11 mouse cellular contexts compared by ENCODE assay signal in genomic region chr11:115900561-115901337, GRCm38 (mm10). TPM values are rescaled to one million over a fixed set of nuclear protein-coding genes. Genes with fewer than 3 reads are reported as not detected.
DNase-seq lines count a peak whose midpoint lies in the region; ATAC-seq lines count a peak whose summit lies in the region.
"Had no signal": no experiment of that assay in that cellular context is flagged by ENCODE, and none has a peak within 500 bp of the region (broad histone marks: within the 10 kb centered on the region; RNA-seq: fewer than 3 reads in every experiment).

No protein-coding gene starts in this region.

- no peak for ATAC-seq in neural tube, embryonic 12.5 days (ENCODE audit: low FRiP score, low read depth)
- ATAC-seq in kidney, embryonic 15.5 days (replicated peaks; ENCODE audit: low FRiP score): no peak
- no peak for ATAC-seq in neural tube, embryonic 14.5 days (ENCODE audit: low read depth)

- H3K4me2 ChIP-seq in neural tube, embryonic 12.5 days (replicated peaks): 0 out of 2 replicates have a peak overlapping the region, but pooled peaks have one; percentile 27
- H3K4me2 ChIP-seq in kidney, embryonic 15.5 days: peak overlapping the region; percentile 48
- no peak overlapping the region for H3K4me2 ChIP-seq in neural tube, embryonic 14.5 days (ENCODE audit: low read depth, low read length)

- no peaks in the 10 kb centered on the region for H3K27me3 ChIP-seq in neural tube, embryonic 12.5 days (replicated peaks)
- H3K27me3 ChIP-seq in kidney, embryonic 15.5 days: no peaks in the 10 kb centered on the region
- H3K27me3 ChIP-seq in neural tube, embryonic 14.5 days (ENCODE audit: control insufficient read depth, insufficient read depth, low read length): no peaks in the 10 kb centered on the region

- WGBS in neural tube, embryonic 12.5 days: 79% methylated on average over 8 of the region's 8 CpGs
- 49% methylated on average over 8 of the region's 8 CpGs for WGBS in kidney, embryonic 15.5 days
- 76% methylated on average over 8 of the region's 8 CpGs for WGBS in neural tube, embryonic 14.5 days

- H3K4me1 ChIP-seq in neural tube, embryonic 12.5 days: peaks cover 18% of the 10 kb centered on the region
- peaks cover 73% of the 10 kb centered on the region for H3K4me1 ChIP-seq in kidney, embryonic 15.5 days
- H3K4me1 ChIP-seq in neural tube, embryonic 14.5 days (ENCODE audit: control insufficient read depth, insufficient read depth, low read length): 0 out of 2 replicates have a peak, but pooled peaks cover 2% of the 10 kb centered on the region

- H3K27ac ChIP-seq in neural tube, embryonic 12.5 days: no peak overlapping the region
- peak overlapping the region; percentile 90 for H3K27ac ChIP-seq in kidney, embryonic 15.5 days
- H3K27ac ChIP-seq in neural tube, embryonic 14.5 days (ENCODE audit: low read depth, low read length): no peak overlapping the region
- H3K27ac ChIP-seq: layer of hippocampus, adult 2 months had no signal

- no peak overlapping the region for H3K4me3 ChIP-seq in neural tube, embryonic 12.5 days
- H3K4me3 ChIP-seq in kidney, embryonic 15.5 days (replicated peaks): peak overlapping the region; percentile 9; the same call in 1 of the 2 replicates
- H3K4me3 ChIP-seq in neural tube, embryonic 14.5 days (ENCODE audit: low read depth, low read length): no peak overlapping the region
- H3K4me3 ChIP-seq: layer of hippocampus, adult 2 months had no signal

- H3K9ac ChIP-seq in neural tube, embryonic 12.5 days: no peak overlapping the region
- H3K9ac ChIP-seq in kidney, embryonic 15.5 days: no peak overlapping the region
- 0 out of 2 replicates have a peak overlapping the region, but pooled peaks have one; percentile 16 for H3K9ac ChIP-seq in neural tube, embryonic 14.5 days (replicated peaks; ENCODE audit: low read depth, low read length)

- peak; percentile 42 to 44 for DNase-seq in heart, adult 18-20 months
- no peak for DNase-seq in heart, postnatal 25 days (ENCODE audit: low spot score)
- DNase-seq in neural tube, embryonic 10.5 days (ENCODE audit: extremely low spot score, low spot score): no peak
- no peak for DNase-seq in ovary, adult 18-20 months (ENCODE audit: low spot score)
- no peak for DNase-seq in urinary bladder, postnatal 4 days (ENCODE audit: low spot score in 2 of 2)
- DNase-seq: cerebellum, adult 8-10 months had no signal

- intact Hi-C loops in heart, postnatal 25 days (cut with DNase I): no loop called here

- peaks cover 10% of the 10 kb centered on the region; the same call in 1 of the 2 replicates for H3K36me3 ChIP-seq in neural tube, embryonic 12.5 days
- peaks cover 10% of the 10 kb centered on the region for H3K36me3 ChIP-seq in kidney, embryonic 15.5 days
- no peaks in the 10 kb centered on the region for H3K36me3 ChIP-seq in neural tube, embryonic 14.5 days (ENCODE audit: control insufficient read depth, insufficient read depth, low read length)

- no peaks in the 10 kb centered on the region for H3K9me3 ChIP-seq in neural tube, embryonic 12.5 days
- H3K9me3 ChIP-seq in kidney, embryonic 15.5 days (replicated peaks): no peaks in the 10 kb centered on the region
- H3K9me3 ChIP-seq in neural tube, embryonic 14.5 days (ENCODE audit: control insufficient read depth, low read length): no peaks in the 10 kb centered on the region

RNA-seq across cellular contexts. Expression of gene Smim5, which starts 1.0 kb away (rescaled TPM):
- total RNA-seq in heart, adult 18-20 months (2021): 1 to 10 TPM; 8.2 to 8.8 TPM
- total RNA-seq in heart, postnatal 25 days (2021): 10 to 100 TPM; 19.7 to 20.2 TPM
- polyA plus RNA-seq in neural tube, embryonic 12.5 days (2016; fragmentation: Nextera tagmentation; extraction: Ambion mirVana): 1.8 and 2.7 TPM in 2 replicates
- polyA plus RNA-seq in kidney, embryonic 15.5 days (2015; fragmentation: Nextera tagmentation; extraction: Ambion mirVana): 3.9 and 4.1 TPM in 2 replicates
- 1.6 and 1.8 TPM in 2 replicates for polyA plus RNA-seq in neural tube, embryonic 14.5 days (2014; fragmentation: Nextera tagmentation; extraction: Ambion mirVana)

RNA-seq across cellular contexts. Expression of gene Smim6, which starts 11.1 kb away (rescaled TPM):
- not detected for total RNA-seq in heart, adult 18-20 months (2021)
- under 1 TPM in 1 of 2 experiments, not detected in 1; 0.26 TPM for total RNA-seq in heart, postnatal 25 days (2021)
- 0.83 and 1.0 TPM in 2 replicates for polyA plus RNA-seq in neural tube, embryonic 12.5 days (2016; fragmentation: Nextera tagmentation; extraction: Ambion mirVana)
- 9.1 and 9.9 TPM in 2 replicates for polyA plus RNA-seq in kidney, embryonic 15.5 days (2015; fragmentation: Nextera tagmentation; extraction: Ambion mirVana)
- 0.43 and 0.64 TPM in 2 replicates for polyA plus RNA-seq in neural tube, embryonic 14.5 days (2014; fragmentation: Nextera tagmentation; extraction: Ambion mirVana)
- total RNA-seq: gastrocnemius, postnatal 14 days; layer of hippocampus, adult 2 months had no signal

RNA-seq across cellular contexts. Expression of gene Sap30bp, which starts 32.3 kb away (rescaled TPM):
- 10 to 100 TPM; 19.0 to 19.9 TPM for total RNA-seq in heart, adult 18-20 months (2021)
- 10 to 100 TPM; 14.1 to 17.4 TPM for total RNA-seq in heart, postnatal 25 days (2021)
- 53.7 and 54.8 TPM in 2 replicates for polyA plus RNA-seq in neural tube, embryonic 12.5 days (2016; fragmentation: Nextera tagmentation; extraction: Ambion mirVana)
- polyA plus RNA-seq in kidney, embryonic 15.5 days (2015; fragmentation: Nextera tagmentation; extraction: Ambion mirVana): 41.6 and 44.5 TPM in 2 replicates
- 40.1 and 45.5 TPM in 2 replicates for polyA plus RNA-seq in neural tube, embryonic 14.5 days (2014; fragmentation: Nextera tagmentation; extraction: Ambion mirVana)

RNA-seq across cellular contexts. Expression of gene Recql5, which starts 32.5 kb away (rescaled TPM):
- total RNA-seq in heart, adult 18-20 months (2021): 1 to 10 TPM; 7.5 to 7.8 TPM
- total RNA-seq in heart, postnatal 25 days (2021): 1 to 10 TPM; 7.3 to 8.8 TPM
- 24.2 and 30.2 TPM in 2 replicates for polyA plus RNA-seq in neural tube, embryonic 12.5 days (2016; fragmentation: Nextera tagmentation; extraction: Ambion mirVana)
- polyA plus RNA-seq in kidney, embryonic 15.5 days (2015; fragmentation: Nextera tagmentation; extraction: Ambion mirVana): 21.3 and 24.3 TPM in 2 replicates
- polyA plus RNA-seq in neural tube, embryonic 14.5 days (2014; fragmentation: Nextera tagmentation; extraction: Ambion mirVana): 15.3 and 19.9 TPM in 2 replicates

RNA-seq across cellular contexts. Expression of gene Myo15b, which starts 42.5 kb away (rescaled TPM):
- not detected for total RNA-seq in heart, adult 18-20 months (2021)
- total RNA-seq in heart, postnatal 25 days (2021): under 1 TPM in 1 of 2 experiments, not detected in 1; 0.08 TPM
- 0.11 and 0.19 TPM in 2 replicates for polyA plus RNA-seq in neural tube, embryonic 12.5 days (2016; fragmentation: Nextera tagmentation; extraction: Ambion mirVana)
- polyA plus RNA-seq in kidney, embryonic 15.5 days (2015; fragmentation: Nextera tagmentation; extraction: Ambion mirVana): 8.0 and 11.1 TPM in 2 replicates
- polyA plus RNA-seq in neural tube, embryonic 14.5 days (2014; fragmentation: Nextera tagmentation; extraction: Ambion mirVana): 0.28 and 0.35 TPM in 2 replicates

Comparison
In these comparisons a context has a peak if more than half of its experiments do, and no peak if none do; other contexts are left out.
1. DNase-seq: peak in heart, adult 18-20 months (2 of 2); none in heart, postnatal 25 days (single experiment), neural tube, embryonic 10.5 days (single experiment), ovary, adult 18-20 months (single experiment) and urinary bladder, postnatal 4 days (0 of 2).